Mouse (Mus musculus): ENCODE measurements around the gene Epha3. TPM values are rescaled to one million over a fixed set of nuclear protein-coding genes. Genes with fewer than 3 reads are reported as not detected.

The Epha3 gene
- polyA plus RNA-seq, 1 experiment from 2014 or later = 79.3 TPM

DNA sequence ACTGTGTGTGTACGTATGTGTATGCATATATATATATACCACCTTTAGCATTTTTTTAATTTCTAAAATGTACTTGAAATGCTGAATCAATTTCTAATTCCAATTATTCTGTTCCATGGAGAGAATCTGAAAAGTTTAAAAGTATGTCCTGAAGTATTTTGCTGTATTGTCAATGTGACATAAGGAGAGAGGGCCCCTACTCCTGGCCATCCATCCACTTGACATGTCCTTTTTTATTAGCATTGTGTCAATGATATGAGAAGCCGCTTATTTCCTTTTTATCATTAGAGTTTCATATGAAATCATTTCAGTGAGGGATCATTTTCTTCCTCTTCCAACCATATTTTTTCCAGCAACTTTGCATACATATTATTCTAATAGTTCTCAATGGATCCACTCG lies 58.0 kb downstream of the Epha3 start:
- Histone ChIP-seq H3K9ac (ENCODE audit: low read length) (no peak overlapping the region), H3K36me3 (ENCODE audit: control insufficient read depth, insufficient read depth, low read length) (no peaks in the 10 kb centered on the region), H3K27me3 (ENCODE audit: control insufficient read depth, insufficient read depth, low read length) (no peaks in the 10 kb centered on the region), H3K4me3 (ENCODE audit: low read depth, low read length) (no peak overlapping the region), H3K4me1 (replicated peaks; ENCODE audit: control insufficient read depth, insufficient read depth, low read length) (no peaks in the 10 kb centered on the region; the same call in 1 of the 2 replicates), H3K27ac (ENCODE audit: low read depth, low read length) (peak overlapping the region; percentile 42), H3K9me3 (ENCODE audit: control insufficient read depth, low read length) (no peaks in the 10 kb centered on the region), H3K4me2 (ENCODE audit: low read depth, low read length, severe bottlenecking) (no peak overlapping the region)
- DNase-seq (ENCODE audit: low spot score) = no peak
- 51% methylated on average over 3 of the region's 3 CpGs for WGBS
- ATAC-seq (replicated peaks; ENCODE audit: low FRiP score) = no peak

DNA sequence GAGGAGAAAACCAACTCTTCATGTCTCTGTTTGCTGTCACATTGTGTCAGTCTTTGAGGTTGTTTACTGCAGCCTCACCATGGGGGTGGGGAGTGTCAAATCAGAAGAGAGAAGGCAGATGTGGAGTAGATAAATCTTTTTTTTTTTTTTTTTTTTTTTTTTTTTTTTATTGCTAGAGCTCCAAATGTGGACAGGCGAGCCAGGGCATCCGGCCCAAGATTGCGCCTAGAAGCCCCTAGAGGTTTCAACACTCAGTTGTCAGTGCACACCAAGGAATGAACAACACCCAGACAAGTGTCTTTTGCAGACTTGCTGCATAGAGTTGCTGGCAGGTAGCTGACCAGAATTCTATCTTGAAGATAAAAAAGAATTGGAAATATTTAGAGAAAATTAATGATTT lies 62.5 kb downstream of the Epha3 start:
- no peak overlapping the region for H3K9ac ChIP-seq (ENCODE audit: low read length)
- no peak overlapping the region for H3K4me2 ChIP-seq (ENCODE audit: low read depth, low read length, severe bottlenecking)
- no peaks in the 10 kb centered on the region for H3K36me3 ChIP-seq (ENCODE audit: control insufficient read depth, insufficient read depth, low read length)
- no peaks in the 10 kb centered on the region for H3K9me3 ChIP-seq (ENCODE audit: control insufficient read depth, low read length)
- 84% methylated on average over 3 of the region's 3 CpGs for WGBS
- no peak for DNase-seq (ENCODE audit: low spot score)
- ATAC-seq (replicated peaks; ENCODE audit: low FRiP score) = no peak
- no peak overlapping the region for H3K4me3 ChIP-seq (ENCODE audit: low read depth, low read length)
- H3K27me3 ChIP-seq (ENCODE audit: control insufficient read depth, insufficient read depth, low read length) = no peaks in the 10 kb centered on the region
- H3K27ac ChIP-seq (ENCODE audit: low read depth, low read length) = no peak overlapping the region
- H3K4me1 ChIP-seq (replicated peaks; ENCODE audit: control insufficient read depth, insufficient read depth, low read length) = no peaks in the 10 kb centered on the region

DNA sequence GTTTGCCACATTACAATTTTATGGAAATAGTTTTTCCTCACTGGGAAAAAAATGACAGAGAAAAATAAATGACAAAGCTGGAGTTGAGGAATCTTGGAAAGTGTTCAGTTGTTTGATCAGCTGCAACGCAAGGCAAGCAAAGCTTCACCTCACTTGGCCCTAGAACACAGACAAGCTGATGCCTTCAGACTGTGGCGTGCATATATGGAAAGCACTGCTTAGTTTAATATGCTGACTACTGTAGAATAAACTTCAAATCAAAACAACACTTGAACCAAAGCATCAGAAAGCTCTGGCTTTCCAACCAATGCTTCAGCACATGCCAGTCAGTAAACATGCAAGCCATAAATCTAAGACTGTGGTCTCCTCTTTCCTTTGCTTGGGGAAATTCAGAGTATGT lies 65.6 kb downstream of the Epha3 start:
- Histone ChIP-seq H3K27ac (ENCODE audit: low read depth, low read length) (no peak overlapping the region), H3K4me2 (ENCODE audit: low read depth, low read length, severe bottlenecking) (no peak overlapping the region), H3K9ac (ENCODE audit: low read length) (no peak overlapping the region), H3K27me3 (ENCODE audit: control insufficient read depth, insufficient read depth, low read length) (no peaks in the 10 kb centered on the region), H3K4me1 (replicated peaks; ENCODE audit: control insufficient read depth, insufficient read depth, low read length) (no peaks in the 10 kb centered on the region), H3K36me3 (ENCODE audit: control insufficient read depth, insufficient read depth, low read length) (no peaks in the 10 kb centered on the region), H3K9me3 (ENCODE audit: control insufficient read depth, low read length) (no peaks in the 10 kb centered on the region), H3K4me3 (ENCODE audit: low read depth, low read length) (no peak overlapping the region)
- DNase-seq (ENCODE audit: low spot score) (no peak), ATAC-seq (replicated peaks; ENCODE audit: low FRiP score) (no peak)
- 90% methylated on average over 2 of the region's 2 CpGs for WGBS

DNA sequence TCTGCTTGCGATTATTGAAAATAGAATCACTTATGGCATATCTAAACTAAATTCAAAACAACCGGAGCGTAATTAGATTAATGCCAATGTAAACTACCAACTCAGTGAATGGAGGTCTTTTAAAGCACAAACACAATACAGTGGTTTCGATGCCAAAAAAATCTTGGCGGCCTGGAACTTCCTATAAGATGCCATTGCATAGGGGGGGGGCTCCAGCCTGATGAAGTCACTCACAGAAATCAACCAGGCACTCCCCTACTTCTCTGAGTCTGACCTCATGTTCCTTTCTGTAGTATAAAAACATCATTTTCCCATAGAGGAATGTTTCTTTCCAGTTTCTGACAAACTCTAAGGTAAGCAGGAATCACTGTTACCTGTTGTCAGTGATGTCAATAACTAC lies 69.7 kb downstream of the Epha3 start:
- Histone ChIP-seq H3K27me3 (ENCODE audit: control insufficient read depth, insufficient read depth, low read length) (no peaks in the 10 kb centered on the region), H3K36me3 (ENCODE audit: control insufficient read depth, insufficient read depth, low read length) (no peaks in the 10 kb centered on the region), H3K9me3 (ENCODE audit: control insufficient read depth, low read length) (no peaks in the 10 kb centered on the region), H3K4me1 (replicated peaks; ENCODE audit: control insufficient read depth, insufficient read depth, low read length) (no peaks in the 10 kb centered on the region), H3K4me3 (ENCODE audit: low read depth, low read length) (no peak overlapping the region), H3K9ac (ENCODE audit: low read length) (no peak overlapping the region), H3K27ac (ENCODE audit: low read depth, low read length) (no peak overlapping the region), H3K4me2 (ENCODE audit: low read depth, low read length, severe bottlenecking) (no peak overlapping the region)
- DNase-seq (ENCODE audit: low spot score) (no peak), ATAC-seq (replicated peaks; ENCODE audit: low FRiP score) (no peak)
- WGBS = 90% methylated on average over 5 of the region's 5 CpGs

DNA sequence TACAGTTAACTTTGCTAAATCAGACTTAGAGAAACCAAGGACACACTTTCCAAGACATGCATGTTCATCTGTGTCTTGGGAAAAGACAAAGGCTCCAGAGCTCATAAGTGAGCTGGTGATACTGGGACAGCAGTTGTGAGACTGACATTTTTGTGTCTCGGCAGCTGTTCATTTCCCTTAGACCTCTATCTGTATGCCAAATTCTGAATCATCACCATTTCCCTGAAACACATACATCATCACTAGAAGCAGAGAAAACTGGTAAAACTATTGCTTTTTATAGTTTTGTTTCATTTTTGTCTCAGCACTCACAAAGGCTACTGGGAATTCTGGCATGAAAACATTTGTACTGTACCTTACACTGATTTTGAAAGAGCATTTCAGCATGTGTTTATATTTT lies 70.2 kb downstream of the Epha3 start:
- DNase-seq (ENCODE audit: low spot score) (no peak), ATAC-seq (replicated peaks; ENCODE audit: low FRiP score) (no peak)
- H3K4me1 ChIP-seq (replicated peaks; ENCODE audit: control insufficient read depth, insufficient read depth, low read length) = no peaks in the 10 kb centered on the region
- H3K27ac ChIP-seq (ENCODE audit: low read depth, low read length) = no peak overlapping the region
- H3K4me3 ChIP-seq (ENCODE audit: low read depth, low read length) = no peak overlapping the region
- no peak overlapping the region for H3K4me2 ChIP-seq (ENCODE audit: low read depth, low read length, severe bottlenecking)
- no peak overlapping the region for H3K9ac ChIP-seq (ENCODE audit: low read length)
- no peaks in the 10 kb centered on the region for H3K27me3 ChIP-seq (ENCODE audit: control insufficient read depth, insufficient read depth, low read length)
- H3K9me3 ChIP-seq (ENCODE audit: control insufficient read depth, low read length) = no peaks in the 10 kb centered on the region
- H3K36me3 ChIP-seq (ENCODE audit: control insufficient read depth, insufficient read depth, low read length) = no peaks in the 10 kb centered on the region
- 89% methylated on average over 1 of the region's 1 CpGs for WGBS

DNA sequence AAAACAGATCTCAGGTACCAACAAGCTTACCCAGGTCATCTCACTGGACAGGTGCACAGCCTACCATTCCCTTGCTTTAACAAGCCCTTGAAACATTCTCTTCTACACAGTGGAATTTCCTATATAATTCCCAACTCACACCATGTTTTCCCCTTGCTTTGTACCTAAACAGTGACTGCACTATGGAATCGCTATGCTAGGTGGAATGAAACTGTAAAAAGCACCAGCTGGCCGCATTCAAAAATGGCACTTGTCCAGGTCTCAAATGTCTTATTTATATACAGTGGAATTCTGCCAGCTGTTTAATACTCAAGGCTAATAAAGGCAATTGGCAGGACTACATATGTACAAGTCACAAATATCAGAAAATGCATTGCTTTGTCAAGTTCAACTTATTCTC lies 71.9 kb downstream of the Epha3 start:
- H3K36me3 ChIP-seq (ENCODE audit: control insufficient read depth, insufficient read depth, low read length) = no peaks in the 10 kb centered on the region
- no peaks in the 10 kb centered on the region for H3K4me1 ChIP-seq (replicated peaks; ENCODE audit: control insufficient read depth, insufficient read depth, low read length)
- H3K27ac ChIP-seq (ENCODE audit: low read depth, low read length) = no peak overlapping the region
- H3K9me3 ChIP-seq (ENCODE audit: control insufficient read depth, low read length) = no peaks in the 10 kb centered on the region
- H3K27me3 ChIP-seq (ENCODE audit: control insufficient read depth, insufficient read depth, low read length) = no peaks in the 10 kb centered on the region
- H3K9ac ChIP-seq (ENCODE audit: low read length) = no peak overlapping the region
- H3K4me3 ChIP-seq (ENCODE audit: low read depth, low read length) = no peak overlapping the region
- ATAC-seq (replicated peaks; ENCODE audit: low FRiP score) = no peak
- DNase-seq (ENCODE audit: low spot score) = no peak
- H3K4me2 ChIP-seq (ENCODE audit: low read depth, low read length, severe bottlenecking) = no peak overlapping the region
- 85% methylated on average over 2 of the region's 2 CpGs for WGBS

DNA sequence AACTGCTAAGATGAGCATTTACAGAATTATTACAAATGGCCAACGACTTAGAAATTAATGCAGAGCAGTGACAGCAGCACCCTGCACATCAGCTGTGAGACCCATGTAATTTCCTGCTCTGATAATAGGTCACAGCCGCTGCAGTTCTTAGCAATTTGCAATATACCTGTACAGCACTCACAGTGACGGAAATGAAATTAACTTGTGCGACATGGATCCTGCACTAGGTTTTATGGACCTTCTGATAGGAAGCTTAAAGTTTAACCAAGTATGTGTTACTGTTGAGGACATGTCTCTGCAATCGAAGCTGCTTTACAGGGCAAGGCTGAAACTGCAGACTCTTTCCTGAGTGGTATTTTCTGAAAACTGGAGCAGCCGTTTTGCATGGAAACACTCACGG lies 80.4 kb downstream of the Epha3 start:
- H3K27ac ChIP-seq (ENCODE audit: low read depth, low read length) = no peak overlapping the region
- H3K4me2 ChIP-seq (ENCODE audit: low read depth, low read length, severe bottlenecking) = no peak overlapping the region
- H3K36me3 ChIP-seq (ENCODE audit: control insufficient read depth, insufficient read depth, low read length) = no peaks in the 10 kb centered on the region
- no peaks in the 10 kb centered on the region for H3K27me3 ChIP-seq (ENCODE audit: control insufficient read depth, insufficient read depth, low read length)
- H3K9ac ChIP-seq (ENCODE audit: low read length) = no peak overlapping the region
- 89% methylated on average over 7 of the region's 7 CpGs for WGBS
- H3K4me3 ChIP-seq (ENCODE audit: low read depth, low read length) = no peak overlapping the region
- ATAC-seq (replicated peaks; ENCODE audit: low FRiP score) = no peak
- no peak for DNase-seq (ENCODE audit: low spot score)
- no peaks in the 10 kb centered on the region for H3K9me3 ChIP-seq (ENCODE audit: control insufficient read depth, low read length)
- no peaks in the 10 kb centered on the region for H3K4me1 ChIP-seq (replicated peaks; ENCODE audit: control insufficient read depth, insufficient read depth, low read length)

DNA sequence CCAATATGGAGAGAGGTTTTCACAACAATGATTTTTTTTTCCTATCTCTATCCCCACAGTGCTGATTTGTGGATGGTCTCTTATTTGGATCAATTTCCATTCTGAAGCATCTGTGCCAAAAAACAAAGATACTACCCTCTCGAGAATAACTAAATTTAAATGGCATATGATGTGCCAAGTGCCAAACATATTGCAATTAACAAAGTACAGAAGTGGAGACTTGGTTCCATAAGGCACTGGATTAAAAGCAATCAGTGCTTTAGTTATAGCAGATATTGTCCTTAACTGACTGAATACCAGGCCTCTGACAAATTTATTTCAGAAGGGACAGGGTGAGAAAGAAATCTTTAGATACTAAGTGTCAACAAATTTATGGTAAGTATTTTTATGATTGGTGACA lies 81.9 kb downstream of the Epha3 start:
- Histone ChIP-seq H3K36me3 (ENCODE audit: control insufficient read depth, insufficient read depth, low read length) (no peaks in the 10 kb centered on the region), H3K4me3 (ENCODE audit: low read depth, low read length) (no peak overlapping the region), H3K27me3 (ENCODE audit: control insufficient read depth, insufficient read depth, low read length) (no peaks in the 10 kb centered on the region), H3K9ac (ENCODE audit: low read length) (no peak overlapping the region), H3K4me1 (replicated peaks; ENCODE audit: control insufficient read depth, insufficient read depth, low read length) (no peaks in the 10 kb centered on the region), H3K27ac (ENCODE audit: low read depth, low read length) (no peak overlapping the region), H3K4me2 (ENCODE audit: low read depth, low read length, severe bottlenecking) (no peak overlapping the region), H3K9me3 (ENCODE audit: control insufficient read depth, low read length) (no peaks in the 10 kb centered on the region)
- ATAC-seq (replicated peaks; ENCODE audit: low FRiP score) = no peak
- 84% methylated on average over 1 of the region's 1 CpGs for WGBS
- no peak for DNase-seq (ENCODE audit: low spot score)

DNA sequence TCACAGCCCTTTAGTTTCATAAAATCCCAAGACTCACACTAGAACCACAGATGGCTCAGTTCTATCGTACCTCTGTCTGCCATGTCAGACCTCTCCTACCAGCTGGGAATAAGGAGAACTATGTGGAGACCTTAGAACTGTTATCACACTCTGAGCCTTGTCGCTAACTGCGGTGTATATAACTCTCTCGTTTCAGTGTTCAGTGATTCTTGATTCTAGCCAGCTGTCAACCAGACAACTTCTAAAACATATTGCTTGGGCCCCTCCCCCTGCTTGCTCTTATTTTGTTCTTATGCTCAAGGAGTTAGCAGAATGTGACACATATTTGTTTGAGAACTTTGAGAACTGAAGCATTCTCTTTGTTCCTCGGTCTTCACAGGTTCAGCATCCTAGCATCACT lies 83.8 kb downstream of the Epha3 start:
- H3K4me2 ChIP-seq (ENCODE audit: low read depth, low read length, severe bottlenecking) = no peak overlapping the region
- H3K36me3 ChIP-seq (ENCODE audit: control insufficient read depth, insufficient read depth, low read length) = no peaks in the 10 kb centered on the region
- H3K4me3 ChIP-seq (ENCODE audit: low read depth, low read length) = no peak overlapping the region
- ATAC-seq (replicated peaks; ENCODE audit: low FRiP score) = no peak
- WGBS = 88% methylated on average over 5 of the region's 5 CpGs
- H3K27me3 ChIP-seq (ENCODE audit: control insufficient read depth, insufficient read depth, low read length) = no peaks in the 10 kb centered on the region
- DNase-seq (ENCODE audit: low spot score) = no peak
- no peak overlapping the region for H3K27ac ChIP-seq (ENCODE audit: low read depth, low read length)
- no peaks in the 10 kb centered on the region for H3K4me1 ChIP-seq (replicated peaks; ENCODE audit: control insufficient read depth, insufficient read depth, low read length)
- no peak overlapping the region for H3K9ac ChIP-seq (ENCODE audit: low read length)
- H3K9me3 ChIP-seq (ENCODE audit: control insufficient read depth, low read length) = no peaks in the 10 kb centered on the region

Measured in forebrain, embryonic 11.5 days (tissue).